Mouse (Mus musculus) inflammation-experienced regulatory T-cells, adult 16 weeks (primary cell): ENCODE results near the gene Ttc5. TPM values are rescaled to one million over a fixed set of nuclear protein-coding genes. Genes with fewer than 3 reads are reported as not detected.

Source experiments
- polyA plus RNA-seq: library from polyadenylated mRNA; unstranded; fragments of 100-300 nt; shearing (Covaris generic); gene quantifications from one replicate; pipeline ENCODE4 v1.2.1, GENCODE M21; 2017

Gene Ttc5
- polyA plus RNA-seq: 141 TPM

DNA sequence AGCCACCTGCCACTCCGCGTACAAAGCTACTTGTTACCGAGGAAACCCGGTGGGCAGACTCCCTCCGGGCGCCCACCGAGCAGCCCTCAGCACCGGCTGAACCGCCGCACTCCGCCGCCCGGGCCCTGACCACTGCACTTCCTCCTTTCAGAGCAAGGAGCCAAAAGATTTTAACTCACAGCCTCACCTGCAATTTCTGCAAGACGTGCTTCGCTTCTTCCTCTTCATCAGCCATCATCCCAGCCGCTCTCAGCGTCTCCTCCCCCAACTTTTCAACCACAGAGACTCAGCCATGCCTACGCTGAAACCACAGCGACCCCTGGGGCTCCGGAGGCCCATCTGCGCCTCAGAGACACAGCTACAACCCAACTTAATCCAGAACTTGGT lies at the start of gene Ttc5:
Ttc5 (minus strand) TSS at position 269 of the 387 bp plus-strand sequence.

DNA sequence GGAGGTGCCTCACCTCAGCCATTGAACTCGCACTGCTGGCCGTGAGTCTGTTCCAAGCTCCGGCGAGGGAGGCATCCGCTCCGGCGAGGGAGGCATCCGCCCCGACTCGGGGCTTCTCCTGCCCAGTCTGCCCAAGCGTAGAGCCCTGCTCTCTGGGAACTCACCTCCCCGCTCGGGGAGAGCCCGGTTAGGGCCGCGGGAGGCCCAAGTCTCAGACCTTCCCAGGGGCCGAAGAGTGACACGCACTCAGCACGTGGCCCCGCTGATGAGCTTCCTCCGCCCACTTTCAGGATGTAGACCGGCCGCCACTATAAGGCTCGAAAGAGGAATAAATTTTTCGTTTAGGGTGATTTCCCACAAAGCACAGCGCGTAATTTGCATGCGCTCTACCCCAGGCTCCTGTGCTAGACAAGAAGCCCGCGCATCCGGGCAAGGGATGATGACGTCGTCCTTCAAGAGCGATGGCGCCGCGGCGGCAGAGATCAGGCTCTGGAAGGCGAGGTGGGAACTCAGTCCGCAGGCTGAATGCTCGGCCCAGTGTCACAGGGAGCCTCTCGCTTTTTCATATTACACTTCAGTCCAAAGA lies 22.3 kb upstream of the Ttc5 start, which contains the start of the genes Ccnb1ip1 and Parp2:
Ccnb1ip1 (minus strand) TSS at position 246 of the 586 bp plus-strand sequence.
Parp2 (plus strand) TSS at position 355 of the 586 bp plus-strand sequence.

DNA sequence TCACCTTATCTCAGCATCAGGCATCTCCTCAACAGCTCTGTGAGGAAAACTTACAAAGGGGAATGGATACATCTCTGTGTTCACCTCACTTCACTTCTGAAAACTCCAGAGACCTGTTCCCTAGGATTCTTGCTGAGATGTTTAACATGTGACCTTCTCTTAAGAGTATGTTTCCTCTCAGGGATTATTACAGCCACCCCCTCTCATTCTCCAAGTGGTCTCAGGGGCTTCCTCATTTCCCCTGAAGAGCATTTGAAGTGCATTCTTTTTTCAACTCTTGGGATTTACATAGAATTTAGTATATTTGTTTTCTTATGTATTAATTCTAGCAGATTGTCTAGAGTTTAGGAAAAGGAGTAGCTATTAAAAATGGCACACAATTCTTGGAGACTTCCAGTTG lies 40.3 kb downstream of the Ttc5 start, which contains the start of gene Olfr749:
Olfr749 (minus strand) TSS at position 101 of the 400 bp plus-strand sequence.

Other genes with a start within 250 kb of the Ttc5 start
- gene Olfr744, start 170.6 kb downstream of the Ttc5 start, polyA plus RNA-seq: not detected
- not detected for gene Olfr745, start 146.1 kb downstream of the Ttc5 start, polyA plus RNA-seq
- not detected for gene Olfr746, start 138.4 kb downstream of the Ttc5 start, polyA plus RNA-seq
- not detected for gene Olfr747, start 92.3 kb downstream of the Ttc5 start, polyA plus RNA-seq
- gene Olfr748, start 78.1 kb downstream of the Ttc5 start, polyA plus RNA-seq: not detected
- not detected for gene Olfr749, start 40.4 kb downstream of the Ttc5 start, polyA plus RNA-seq
- gene Ccnb1ip1, start 22.2 kb upstream of the Ttc5 start, polyA plus RNA-seq: not detected
- 77.0 TPM for gene Parp2, start 22.3 kb upstream of the Ttc5 start, polyA plus RNA-seq
- 26.3 TPM for gene Tep1, start 85.0 kb upstream of the Ttc5 start, polyA plus RNA-seq
- gene Klhl33, start 112.0 kb upstream of the Ttc5 start, polyA plus RNA-seq: not detected
- gene Osgep, start 139.4 kb upstream of the Ttc5 start, polyA plus RNA-seq: 123 TPM
- 66.0 TPM for gene Apex1, start 139.4 kb upstream of the Ttc5 start, polyA plus RNA-seq
- 17.4 TPM for gene Pip4p1, start 145.3 kb upstream of the Ttc5 start, polyA plus RNA-seq
- 72.3 TPM for gene Pnp, start 145.6 kb upstream of the Ttc5 start, polyA plus RNA-seq
- gene Gm49342, start 159.0 kb upstream of the Ttc5 start, polyA plus RNA-seq: not detected
- 0.77 TPM for gene Pnp2, start 170.5 kb upstream of the Ttc5 start, polyA plus RNA-seq
- not detected for gene Rnase10, start 222.2 kb upstream of the Ttc5 start, polyA plus RNA-seq